Mouse (Mus musculus): ENCODE results near the gene Cxadr.

The Cxadr gene

DNA sequence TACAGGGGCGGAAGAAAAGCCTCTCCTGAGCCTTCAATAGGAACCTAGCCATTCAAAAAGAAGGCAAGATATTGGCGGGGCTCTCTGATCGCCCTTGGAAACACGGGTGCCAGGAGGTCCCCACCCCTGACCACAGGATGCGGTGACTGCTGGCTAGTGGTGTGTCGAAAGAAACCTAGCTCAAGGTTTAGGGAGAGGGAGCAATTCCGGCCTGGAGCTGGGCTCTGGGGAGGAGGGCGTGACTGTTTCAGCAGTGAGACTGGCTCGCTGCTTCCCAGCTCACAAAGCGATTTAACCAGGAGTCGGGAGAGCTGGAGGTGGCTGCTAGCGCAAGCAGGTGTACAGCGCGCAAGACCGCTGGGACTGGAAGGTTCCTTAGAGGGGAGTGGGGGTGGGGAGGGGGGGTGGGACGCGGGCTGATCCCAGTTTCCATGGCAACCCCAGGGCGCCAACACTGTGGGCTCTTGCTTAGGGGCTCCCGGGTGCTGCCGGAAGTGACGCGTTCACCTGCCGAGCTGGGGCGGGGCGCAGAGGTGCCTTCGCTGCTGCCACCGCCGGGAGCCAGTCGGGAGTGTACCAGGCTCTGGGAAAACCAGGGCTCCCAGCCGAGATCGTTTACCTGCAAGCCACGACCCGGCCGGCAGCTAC, at the start of gene Cxadr:
Cxadr (plus strand) TSS at position 307 of the 648 bp plus-strand sequence.
- DNase-seq (ENCODE audit: low spot score): peak; percentile 55

DNA sequence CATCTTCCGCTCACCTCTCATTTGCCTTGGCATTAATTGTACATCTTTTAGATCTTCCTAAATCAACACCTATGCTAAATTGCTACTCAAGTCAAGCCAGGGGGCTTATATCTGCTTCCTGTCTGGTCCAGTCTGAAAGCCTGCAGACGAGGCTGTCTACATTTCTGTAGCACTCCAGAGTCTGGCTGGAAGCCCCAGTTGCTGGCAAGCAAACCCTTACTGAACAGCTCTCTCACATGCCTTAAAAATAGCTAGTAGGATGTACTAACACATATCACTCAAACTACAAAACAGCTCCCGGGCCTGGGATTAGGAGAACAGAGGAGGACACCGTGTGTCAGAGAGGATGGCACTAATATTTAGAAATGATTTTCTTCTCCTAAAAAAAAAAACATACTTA, 42.3 kb upstream of the Cxadr start:
- no peak for DNase-seq (ENCODE audit: low spot score)

DNA sequence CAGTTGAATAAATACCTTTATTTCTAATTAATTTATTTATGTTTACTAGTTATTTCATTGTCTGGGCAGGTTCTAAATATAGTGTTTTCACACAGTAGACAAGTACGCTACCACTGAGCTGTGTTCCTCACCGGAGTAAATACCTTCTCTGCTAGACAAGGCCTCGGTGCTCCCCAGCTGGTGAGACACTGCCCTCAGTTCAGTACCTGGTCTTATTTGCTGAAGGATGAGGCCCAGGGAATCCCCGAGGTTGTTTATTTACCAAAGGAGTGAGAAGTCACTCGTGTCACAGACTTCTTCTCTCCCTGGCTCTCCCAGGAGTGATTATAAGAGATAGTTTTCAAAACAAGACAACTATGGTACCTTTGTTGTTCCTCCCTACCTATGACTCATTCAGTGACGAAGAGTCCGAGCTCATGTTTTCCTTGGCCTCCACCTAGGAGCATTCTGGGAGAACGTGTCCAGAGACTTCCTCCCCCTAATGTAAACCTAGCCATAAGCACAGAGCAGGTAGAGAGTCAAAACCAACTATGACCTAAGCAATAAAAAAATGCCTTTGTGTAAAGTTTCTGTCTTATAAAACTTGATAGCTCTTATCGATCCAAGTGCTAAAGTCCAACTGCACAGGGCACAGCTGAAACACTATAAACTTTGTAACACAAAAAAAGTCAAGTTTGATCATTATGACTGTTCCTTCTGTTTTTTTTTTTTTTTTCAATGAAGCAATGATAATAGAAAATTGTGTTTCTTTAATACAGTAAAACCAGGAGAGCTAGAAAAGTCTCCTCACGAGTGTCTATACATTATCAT, 41.0 kb upstream of the Cxadr start:
- DNase-seq (ENCODE audit: low spot score): no peak

DNA sequence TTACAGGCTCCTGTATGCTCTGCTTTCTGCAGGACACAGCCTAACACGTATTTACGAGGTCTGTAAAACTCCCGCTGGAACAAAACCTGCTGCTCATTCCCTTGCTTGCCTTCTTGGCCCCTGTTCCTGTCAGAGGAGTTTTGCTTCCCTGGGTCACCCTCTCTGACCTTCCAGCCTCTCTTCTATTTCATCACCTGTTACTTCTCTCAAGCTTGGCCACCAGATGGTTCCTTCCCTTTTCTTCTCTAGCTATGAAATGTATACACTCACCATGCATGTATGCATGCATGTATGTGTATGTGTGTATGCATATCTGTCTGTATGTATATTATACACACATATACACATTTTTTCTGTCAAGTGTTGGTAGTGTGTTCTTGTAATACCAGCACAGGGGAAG, 39.8 kb upstream of the Cxadr start:
- DNase-seq (ENCODE audit: low spot score): no peak

DNA sequence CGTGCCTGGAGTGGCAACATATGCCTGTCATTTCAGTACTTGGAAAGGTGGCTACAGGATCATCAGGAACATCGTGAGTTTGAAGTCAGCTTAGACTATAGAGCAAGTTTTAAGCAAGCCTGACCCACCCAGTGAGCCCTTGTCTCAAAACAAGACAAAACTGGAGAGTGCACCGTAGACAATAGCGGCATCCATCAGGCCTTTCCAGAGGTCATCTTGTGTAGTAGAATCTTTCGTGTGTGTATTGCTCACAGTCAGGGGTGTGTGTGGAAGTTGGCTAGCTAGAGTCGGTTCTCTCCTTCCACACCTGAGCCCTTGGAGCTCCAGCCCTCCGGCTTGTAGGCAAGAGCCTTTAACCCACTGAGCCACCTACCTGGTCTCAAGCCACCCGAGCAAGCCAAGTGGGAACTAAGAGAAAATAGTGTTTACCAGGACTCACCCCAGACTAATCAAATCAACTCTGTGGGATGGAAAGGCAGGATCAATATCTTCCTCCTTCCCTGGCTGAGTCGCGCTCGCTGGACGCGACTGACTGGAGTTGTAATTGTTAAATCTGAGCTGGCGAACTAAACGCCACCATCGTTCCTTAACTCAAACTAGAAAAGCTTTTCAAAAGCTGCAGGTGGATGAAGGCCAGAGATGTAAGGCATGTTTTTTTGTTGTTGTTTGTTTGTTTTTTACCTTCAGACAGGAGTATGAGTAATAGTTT, 36.7 kb upstream of the Cxadr start:
- no peak for DNase-seq (ENCODE audit: low spot score)

- peak; percentile 51 for DNase-seq (ENCODE audit: low spot score)
These were observed 36.1 kb upstream of the Cxadr start for GRCm38 (mm10) chr16:78265151-78265590.

GRCm38 (mm10) chr16:78265826-78266225, 35.5 kb upstream of the Cxadr start:
- no peak for DNase-seq (ENCODE audit: low spot score)

DNA sequence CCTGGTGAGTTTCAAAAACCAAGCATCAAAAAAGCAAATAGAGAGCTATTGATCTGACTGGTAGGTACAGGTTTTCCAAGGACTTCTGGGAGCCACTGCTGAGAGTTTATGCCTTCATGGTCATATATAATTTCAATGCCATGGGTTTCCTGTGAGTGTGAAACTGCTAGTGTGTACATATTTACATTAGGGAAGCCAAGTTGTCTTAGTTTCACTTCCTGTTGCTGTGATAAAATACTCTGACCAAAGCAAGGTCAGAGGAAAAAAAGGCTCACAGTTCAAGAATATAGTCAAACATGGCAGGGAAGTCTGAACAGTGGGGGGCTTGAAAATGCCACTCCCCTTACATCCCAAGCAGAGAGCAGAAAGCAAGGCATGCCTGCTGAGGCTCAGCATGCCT, 33.8 kb upstream of the Cxadr start:
- no peak for DNase-seq (ENCODE audit: low spot score)

GRCm38 (mm10) chr16:78268167-78268566, 33.1 kb upstream of the Cxadr start:
- DNase-seq (ENCODE audit: low spot score): no peak

DNA sequence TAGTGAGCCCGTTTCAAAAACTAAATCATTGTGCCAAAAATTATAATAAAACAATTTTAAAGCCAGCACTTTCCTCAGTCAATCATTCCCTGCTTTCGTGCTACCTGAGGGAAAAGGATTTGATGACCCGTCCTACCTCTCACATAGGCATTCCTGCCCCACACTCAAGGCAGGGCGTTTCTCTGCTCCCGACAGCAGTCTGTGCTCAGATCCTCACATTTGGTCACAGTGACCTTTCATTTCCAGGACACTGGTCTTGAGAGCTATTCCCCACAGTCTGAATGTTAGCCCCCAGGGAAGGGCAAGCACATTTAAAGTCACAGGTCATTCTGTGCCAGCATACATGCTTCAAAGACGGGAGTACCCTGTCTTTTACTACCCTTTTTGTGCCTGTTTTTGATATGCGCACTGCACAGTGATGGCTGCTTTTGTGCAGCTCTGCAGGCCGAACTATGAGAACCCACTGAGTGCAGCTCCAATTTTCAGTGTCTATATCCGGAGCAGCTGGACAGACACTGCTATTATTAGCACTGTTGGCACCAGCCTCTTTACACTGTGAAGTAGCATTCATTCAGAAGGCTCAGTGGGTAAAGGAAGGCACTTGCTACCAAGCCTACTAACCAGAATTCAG, 26.3 kb upstream of the Cxadr start:
- DNase-seq (ENCODE audit: low spot score): no peak

- DNase-seq (ENCODE audit: low spot score): no peak
These were observed 23.7 kb upstream of the Cxadr start for GRCm38 (mm10) chr16:78277567-78277966.

GRCm38 (mm10) chr16:78280093-78280881, 21.0 kb upstream of the Cxadr start:
- DNase-seq (ENCODE audit: low spot score): no peak

DNA sequence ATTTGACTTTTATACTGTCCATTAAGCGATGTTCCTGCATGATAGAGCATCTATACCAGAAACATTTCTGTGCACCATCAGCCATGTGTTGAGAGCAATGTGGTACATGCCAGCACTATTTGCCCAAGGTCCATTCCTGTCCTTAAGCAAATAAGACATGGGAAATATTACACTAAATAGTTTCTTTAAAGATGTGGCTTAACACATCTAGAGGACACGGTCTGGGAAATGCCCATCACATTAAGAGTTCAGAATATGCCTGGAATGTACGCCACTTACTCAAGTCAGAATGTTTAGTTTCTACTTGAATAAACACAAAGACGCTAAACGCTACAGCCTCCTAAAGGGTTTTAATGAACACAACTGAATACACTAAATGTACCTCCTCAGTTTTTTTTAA, 18.1 kb upstream of the Cxadr start:
- DNase-seq (ENCODE audit: low spot score): no peak

DNA sequence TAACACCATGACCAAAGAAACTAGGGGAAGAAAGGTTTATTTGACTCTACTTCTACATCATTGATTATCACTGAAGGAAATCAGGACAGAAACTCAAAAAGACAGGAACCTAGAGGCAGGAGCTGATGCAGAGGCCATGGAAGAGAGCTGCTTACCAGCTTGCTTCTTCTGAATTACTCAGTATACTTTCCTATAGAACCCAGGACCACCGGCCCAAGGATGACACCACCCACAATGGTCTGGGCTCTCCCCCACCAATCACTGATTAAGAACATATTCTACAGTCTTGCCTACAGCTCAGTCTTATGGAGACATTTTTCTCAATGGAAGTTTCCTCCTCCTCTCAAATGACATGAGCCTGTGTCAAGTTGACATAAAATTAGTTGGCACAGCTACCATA, 7.2 kb upstream of the Cxadr start:
- DNase-seq (ENCODE audit: low spot score): no peak

DNA sequence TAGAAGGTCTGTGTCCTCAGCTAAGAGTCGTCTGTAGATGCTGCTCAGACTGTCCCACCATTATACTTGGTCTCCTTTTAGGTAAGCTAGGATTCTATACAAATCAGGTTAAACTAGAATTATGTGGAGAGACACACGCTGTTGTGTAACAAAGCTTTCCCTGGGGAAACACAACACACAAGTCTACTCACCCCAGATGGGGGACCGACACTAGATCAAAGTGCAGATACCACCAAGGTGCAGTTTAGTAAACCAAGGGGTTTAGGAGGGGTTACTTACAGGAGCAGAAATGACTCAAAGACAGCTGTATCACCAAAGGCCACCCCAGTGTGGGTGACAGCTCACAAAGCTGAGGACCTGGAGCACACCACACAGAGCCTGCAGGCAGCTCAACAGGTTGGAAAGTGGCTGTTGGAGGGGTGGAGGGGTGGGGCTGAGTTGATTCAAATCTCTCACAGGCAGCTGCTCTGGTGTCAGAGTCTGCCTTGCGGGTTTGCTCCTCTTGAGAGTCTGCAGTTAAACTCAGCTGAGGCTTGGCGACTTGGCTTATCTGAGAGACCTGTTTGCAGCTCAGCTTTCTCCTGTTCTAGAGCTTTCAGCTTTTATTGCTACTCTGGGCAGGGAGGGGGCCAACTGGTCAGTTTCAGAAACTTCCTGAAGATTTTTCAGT, 6.5 kb upstream of the Cxadr start:
- peak; percentile 1 for DNase-seq (ENCODE audit: low spot score)

DNA sequence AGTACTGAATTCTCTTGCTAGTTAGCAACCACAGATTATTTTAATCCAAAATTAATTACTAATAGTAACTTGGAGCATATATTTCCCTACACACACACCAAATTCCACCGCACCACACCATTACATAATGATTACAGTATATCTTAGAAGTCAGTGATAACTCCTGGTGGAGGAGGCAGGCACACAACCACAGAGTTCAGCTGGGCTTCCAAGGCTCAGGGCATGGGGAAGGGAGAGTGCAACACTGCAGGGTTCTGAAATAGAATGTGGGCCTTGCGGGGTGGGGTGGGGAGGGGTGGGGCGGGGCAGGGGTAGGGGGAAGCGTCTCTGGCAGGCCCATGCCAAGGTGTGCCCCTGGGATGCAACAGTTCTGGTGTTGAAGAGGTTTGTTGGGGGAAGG, 5.7 kb upstream of the Cxadr start:
- DNase-seq (ENCODE audit: low spot score): no peak

- DNase-seq (ENCODE audit: low spot score): no peak
These were observed 5.2 kb upstream of the Cxadr start for GRCm38 (mm10) chr16:78296114-78296513.

DNA sequence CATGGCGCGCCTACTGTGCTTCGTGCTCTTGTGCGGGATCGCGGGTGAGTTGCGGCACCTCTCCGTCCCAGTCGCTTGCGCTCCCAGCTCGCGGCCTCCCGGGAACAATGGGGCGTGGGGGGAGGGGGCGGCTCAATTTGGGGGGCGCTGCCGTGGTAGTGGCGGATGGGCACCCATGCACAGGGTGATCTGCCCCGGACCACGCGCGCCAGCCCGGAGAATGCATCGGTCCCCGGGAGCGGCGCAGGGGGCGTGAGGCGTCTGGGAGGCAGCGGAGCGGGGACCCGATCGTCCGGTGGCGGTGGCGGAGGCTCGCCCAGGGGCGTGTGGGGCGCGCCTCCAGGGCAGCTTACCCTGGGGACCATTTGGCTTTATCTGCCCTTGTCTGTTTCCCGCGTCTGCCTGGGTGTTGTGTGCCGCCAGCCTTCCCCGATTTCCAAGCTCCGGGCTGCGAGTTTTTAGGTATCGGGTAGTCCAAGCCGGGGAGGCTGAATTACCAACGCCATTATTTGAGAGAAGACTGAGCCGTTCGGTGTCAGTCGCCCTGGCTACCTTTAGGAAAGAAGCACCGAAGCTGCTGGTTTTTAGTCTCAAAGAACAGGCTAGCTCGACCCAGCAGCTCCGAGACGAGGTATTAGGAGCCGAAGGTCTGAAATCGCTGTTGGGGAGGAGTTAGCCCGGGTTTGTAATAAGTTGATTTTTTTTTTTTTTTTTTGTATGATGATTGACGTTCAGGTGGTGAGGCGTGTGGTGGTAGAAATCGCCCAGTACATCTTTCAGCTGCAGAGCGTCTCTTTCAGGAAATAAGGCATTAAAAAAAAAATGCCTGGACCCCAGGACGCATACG, 765 bp downstream of the Cxadr start:
- peak; percentile 6 for DNase-seq (ENCODE audit: low spot score)

DNA sequence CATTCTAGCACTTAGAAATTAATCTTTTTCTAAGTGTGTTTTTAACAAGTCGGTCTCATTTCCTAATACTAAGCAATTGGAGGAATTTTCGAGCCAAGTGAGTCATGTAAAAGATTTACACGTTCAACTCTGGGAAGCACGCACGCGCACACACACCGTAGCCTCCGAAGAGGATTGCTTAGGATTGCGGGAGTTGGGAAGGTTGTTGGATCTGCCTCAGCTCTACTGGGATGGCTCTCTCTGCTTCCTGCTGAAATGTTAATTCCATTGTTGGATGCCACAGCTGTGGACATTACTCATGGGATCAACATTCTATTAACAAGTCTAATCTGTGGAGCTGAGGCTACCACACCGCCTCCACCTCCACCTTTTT, 1.4 kb downstream of the Cxadr start:
- DNase-seq (ENCODE audit: low spot score): no peak

GRCm38 (mm10) chr16:78305606-78306100, 4.4 kb downstream of the Cxadr start:
- DNase-seq (ENCODE audit: low spot score): no peak

Data from T-cell, adult 2 months (primary cell).